Mouse (Mus musculus): ENCODE measurements around the gene Efr3b.

GRCm38 (mm10) chr12:3947503-3947902, 91.2 kb downstream of the Efr3b start:
- TF ChIP-seq POLR2A (IDR thresholded peaks at IDR 0.05; ENCODE audit: low read depth, low read length), result no peak
- TF ChIP-seq CTCF (IDR thresholded peaks at IDR 0.05; ENCODE audit: extremely low read depth, insufficient read length, insufficient replicate concordance, low read depth, low read length), result no peak

Data from small intestine, adult 2 months (tissue).